Mouse (Mus musculus): ENCODE results near the gene Tma7.
A peak's percentile ranks its signal among the peaks of the same experiment; 100 is the strongest.

Gene Tma7

DNA sequence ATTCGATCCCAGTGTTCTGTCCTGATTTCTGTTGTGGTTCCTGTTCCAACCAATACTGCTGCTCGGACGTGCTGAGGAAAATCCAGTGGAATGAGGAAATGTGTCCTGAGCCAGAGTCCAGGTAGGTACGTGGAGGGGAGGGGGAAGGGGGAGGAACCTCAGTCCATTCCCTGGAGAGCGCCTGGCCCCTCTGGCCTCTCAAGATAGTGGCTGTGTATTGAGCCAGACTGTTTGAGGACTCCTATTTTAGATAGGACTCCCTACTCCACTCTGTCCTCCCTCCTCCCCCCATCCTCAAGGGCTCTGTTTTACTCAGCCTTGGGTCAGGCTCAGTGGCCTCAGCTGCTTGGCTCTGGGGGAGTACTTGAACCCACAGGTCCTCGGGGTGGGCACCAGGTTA is 41.5 kb downstream of the Tma7 start:
- peak; percentile 73 for DNase-seq (ENCODE audit: low spot score)

DNA sequence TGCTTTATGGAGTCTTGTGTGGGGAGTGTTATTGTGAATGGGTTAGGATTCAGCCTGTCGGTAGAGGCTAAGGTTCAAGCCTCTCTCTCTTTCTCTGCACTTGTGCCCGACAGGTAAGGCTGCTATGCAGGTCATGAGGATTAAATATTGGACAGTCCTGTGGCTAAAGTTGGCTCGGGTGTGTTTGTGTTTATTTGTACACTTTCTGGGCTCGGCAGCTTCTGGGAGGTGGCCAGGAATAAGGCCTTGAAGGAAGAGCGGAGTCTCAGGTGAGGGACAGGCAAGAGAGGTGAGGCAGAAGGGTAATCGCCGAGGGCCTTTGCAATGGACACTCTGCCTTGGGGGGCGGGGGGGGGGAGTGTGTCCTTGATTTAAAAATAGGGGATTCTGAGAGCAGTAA is 42.2 kb downstream of the Tma7 start:
- no peak for DNase-seq (ENCODE audit: low spot score)

DNA sequence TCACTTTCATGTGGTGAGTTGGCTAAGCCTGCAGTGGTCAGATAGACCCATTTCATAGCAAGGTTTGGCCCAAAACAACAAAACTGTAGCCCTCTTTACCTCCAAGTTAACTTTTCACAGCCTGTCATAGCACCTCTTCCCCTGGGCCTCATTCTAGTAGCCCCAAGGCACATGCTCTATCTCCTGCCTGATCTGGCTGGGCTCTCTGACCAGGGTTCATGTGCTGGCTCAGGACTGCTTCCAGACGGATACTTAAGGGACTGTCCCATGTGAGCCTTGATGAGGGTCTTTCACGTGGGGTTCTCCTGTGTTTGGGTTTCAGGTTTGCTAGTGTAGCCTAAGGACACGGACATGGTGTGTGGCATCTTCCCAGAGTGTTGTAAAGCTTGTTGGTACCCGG is 42.7 kb downstream of the Tma7 start:
- DNase-seq (ENCODE audit: low spot score), result no peak

DNA sequence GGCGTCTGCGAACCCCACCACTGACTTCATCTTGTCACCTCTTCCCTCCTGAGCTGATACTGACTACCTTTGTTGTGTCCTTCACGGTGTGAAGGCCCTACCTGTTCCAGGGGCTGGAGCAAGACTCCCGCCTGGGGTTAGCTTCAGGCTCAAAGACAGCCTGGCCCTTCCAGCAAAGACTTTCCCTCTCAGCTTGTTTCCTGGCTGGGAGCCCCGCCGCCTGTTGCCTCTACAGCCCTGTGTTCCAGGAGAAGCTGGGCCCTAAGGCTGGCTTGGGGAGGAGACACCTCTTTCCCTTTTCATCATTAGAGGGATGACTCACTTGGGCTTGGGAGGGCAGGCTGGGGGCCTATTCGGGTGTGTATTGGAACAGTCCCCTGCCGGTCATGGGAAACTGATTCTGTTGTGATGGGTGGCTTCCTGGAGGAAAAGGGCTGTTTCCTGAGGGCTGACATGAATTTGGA is 43.5 kb downstream of the Tma7 start:
- DNase-seq (ENCODE audit: low spot score), result peak; percentile 83

- DNase-seq (ENCODE audit: low spot score), result peak; percentile 89
Observed at GRCm38 (mm10) chr9:109038086-109038895, 44.1 kb downstream of the Tma7 start, which contains the start of gene Shisa5. Gene Shisa5 (plus strand): TSS chr9:109038565.

- DNase-seq (ENCODE audit: low spot score), result no peak
Observed at GRCm38 (mm10) chr9:109032435-109032834, 50.0 kb downstream of the Tma7 start.

- no peak for DNase-seq (ENCODE audit: low spot score)
Observed at GRCm38 (mm10) chr9:109031686-109032085, 50.7 kb downstream of the Tma7 start.

GRCm38 (mm10) chr9:109031001-109031400 is 51.4 kb downstream of the Tma7 start:
- no peak for DNase-seq (ENCODE audit: low spot score)

- no peak for DNase-seq (ENCODE audit: low spot score)
Observed at GRCm38 (mm10) chr9:109030312-109030711, 52.1 kb downstream of the Tma7 start.

DNA sequence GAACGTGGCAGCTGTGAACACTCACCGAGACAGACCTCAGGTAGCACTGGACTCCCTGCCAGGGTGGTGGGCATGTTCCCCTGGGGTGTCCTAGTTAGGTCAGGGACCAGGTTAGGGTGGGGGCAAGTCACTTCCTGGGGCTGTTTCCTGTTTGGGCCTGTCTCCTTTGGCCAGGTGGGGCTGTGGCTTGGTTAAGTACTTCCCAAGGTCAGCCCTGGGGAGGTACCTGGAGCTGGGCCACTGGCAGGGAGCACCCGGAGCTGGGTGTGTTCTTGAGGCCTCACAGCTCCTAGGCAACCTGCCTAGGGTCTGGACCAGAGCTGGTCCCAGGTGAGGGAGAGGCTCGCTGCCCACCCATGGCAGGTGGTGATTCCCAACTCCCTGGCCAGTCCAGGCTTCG is 53.5 kb downstream of the Tma7 start:
- DNase-seq (ENCODE audit: low spot score), result no peak

DNA sequence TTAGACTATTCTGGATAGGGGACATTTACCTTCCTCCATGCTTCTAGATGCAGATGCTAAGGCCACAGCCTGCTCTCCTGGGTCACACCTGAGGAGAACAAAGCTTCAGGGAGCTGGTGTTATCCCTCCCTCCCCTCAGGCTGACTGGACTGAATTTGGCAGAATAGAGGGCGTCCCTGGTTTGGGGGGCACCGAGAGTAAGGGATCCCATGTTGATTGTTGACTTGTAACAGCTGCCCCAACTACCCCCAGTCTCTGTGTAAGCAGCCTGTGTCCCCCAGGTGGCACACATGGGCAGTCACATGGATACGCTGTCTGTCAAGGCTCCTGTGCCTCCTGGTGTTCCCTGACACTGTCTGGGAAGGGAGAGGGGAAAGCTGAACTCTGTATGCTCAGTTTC is 54.0 kb downstream of the Tma7 start:
- DNase-seq (ENCODE audit: low spot score), result no peak

DNA sequence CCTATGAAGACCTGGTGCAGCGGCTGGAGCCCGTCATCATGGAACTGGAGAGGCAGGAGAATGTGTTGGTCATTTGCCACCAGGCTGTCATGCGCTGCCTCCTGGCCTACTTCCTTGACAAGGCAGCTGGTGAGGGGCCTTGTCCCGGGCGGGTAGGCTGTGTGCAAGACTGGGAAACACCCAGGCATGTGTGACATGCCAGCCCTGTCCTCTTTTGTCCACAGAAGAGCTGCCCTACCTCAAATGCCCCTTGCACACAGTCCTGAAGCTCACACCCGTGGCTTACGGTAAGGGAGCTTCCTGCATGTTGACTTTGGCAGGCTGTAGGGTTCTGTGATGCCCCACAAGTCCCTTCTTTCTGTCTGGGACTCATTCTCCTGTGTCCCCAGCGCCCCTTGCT is 54.9 kb downstream of the Tma7 start:
- no peak for DNase-seq (ENCODE audit: low spot score)

Data from lung, postnatal 25 days (tissue).